15 mouse cellular contexts compared by ENCODE assay signal in genomic region chr4:100401581-100402470, GRCm38 (mm10).
DNase-seq lines count a peak whose midpoint lies in the region; ATAC-seq and TF ChIP-seq lines count a peak whose summit lies in the region.
"Had no signal": no experiment of that assay in that cellular context is flagged by ENCODE, and none has a peak within 500 bp of the region (broad histone marks: within the 10 kb centered on the region; RNA-seq: fewer than 3 reads in every experiment).

No protein-coding gene starts in this region.

- H3K36me3 ChIP-seq in liver, adult 2 months (ENCODE audit: control insufficient read depth, insufficient read depth, low read length), result no peaks in the 10 kb centered on the region
- H3K36me3 ChIP-seq in embryonic facial prominence, embryonic 15.5 days, result no peaks in the 10 kb centered on the region
- no peaks in the 10 kb centered on the region for H3K36me3 ChIP-seq in limb, embryonic 15.5 days
- H3K36me3 ChIP-seq: forebrain, embryonic 10.5 days; hindbrain, embryonic 13.5 days; neural tube, embryonic 13.5 days had no signal

- no peak overlapping the region for H3K4me2 ChIP-seq in embryonic facial prominence, embryonic 15.5 days (replicated peaks)
- no peak overlapping the region for H3K4me2 ChIP-seq in limb, embryonic 15.5 days
- H3K4me2 ChIP-seq: hindbrain, embryonic 13.5 days; neural tube, embryonic 13.5 days had no signal

- peak; percentile 51 for ATAC-seq in embryonic facial prominence, embryonic 15.5 days (ENCODE audit: insufficient number of reproducible peaks, low FRiP score, low TSS enrichment, low read depth)
- no peak for ATAC-seq in limb, embryonic 15.5 days (ENCODE audit: insufficient number of reproducible peaks, low FRiP score, low TSS enrichment, low read depth)
- ATAC-seq: midbrain, embryonic 16.5 days had no signal

- H3K4me1 ChIP-seq in liver, adult 2 months (ENCODE audit: control insufficient read depth, insufficient read depth, low read length), result peaks cover 14% of the 10 kb centered on the region
- H3K4me1 ChIP-seq in embryonic facial prominence, embryonic 15.5 days, result peaks cover 21% of the 10 kb centered on the region
- H3K4me1 ChIP-seq in limb, embryonic 15.5 days, result peaks cover 14% of the 10 kb centered on the region
- H3K4me1 ChIP-seq: hindbrain, embryonic 13.5 days; neural tube, embryonic 13.5 days had no signal

- H3K4me3 ChIP-seq in liver, adult 2 months (ENCODE audit: insufficient read depth, low read depth, low read length), result no peak overlapping the region
- H3K4me3 ChIP-seq in embryonic facial prominence, embryonic 15.5 days (replicated peaks), result no peak overlapping the region
- no peak overlapping the region for H3K4me3 ChIP-seq in limb, embryonic 15.5 days
- H3K4me3 ChIP-seq: forebrain, embryonic 10.5 days; hindbrain, embryonic 13.5 days; neural tube, embryonic 13.5 days had no signal

- no peak for TF ChIP-seq CTCF in liver, adult 2 months (IDR thresholded peaks at IDR 0.05; ENCODE audit: low read depth, low read length)

- no peak overlapping the region for H3K9ac ChIP-seq in liver, adult 2 months (ENCODE audit: low read depth, low read length)
- no peak overlapping the region for H3K9ac ChIP-seq in embryonic facial prominence, embryonic 15.5 days
- no peak overlapping the region for H3K9ac ChIP-seq in limb, embryonic 15.5 days
- H3K9ac ChIP-seq: hindbrain, embryonic 13.5 days; neural tube, embryonic 13.5 days had no signal

- peak; percentile 70 for DNase-seq in liver, adult 2 months (ENCODE audit: extremely low read depth, low read depth, low spot score)
- DNase-seq in liver, result no peak
- DNase-seq in gastrocnemius, postnatal 25 days, result peak; percentile 70
- DNase-seq in thymus, postnatal 25 days, result no peak
- no peak for DNase-seq in kidney, postnatal 14 days
- DNase-seq: cerebellum, adult 2 months; embryo, embryonic 11 days; kidney, adult 2 months; retina, postnatal 1 day had no signal

- H3K27ac ChIP-seq in liver, adult 2 months (replicated peaks; ENCODE audit: insufficient read depth, low read depth, low read length), result peak overlapping the region; percentile 75
- H3K27ac ChIP-seq in embryonic facial prominence, embryonic 15.5 days (replicated peaks), result no peak overlapping the region
- 0 out of 2 replicates have a peak overlapping the region, but pooled peaks have one; percentile 18 for H3K27ac ChIP-seq in limb, embryonic 15.5 days
- H3K27ac ChIP-seq: forebrain, embryonic 10.5 days; hindbrain, embryonic 13.5 days; neural tube, embryonic 13.5 days had no signal

- no peaks in the 10 kb centered on the region for H3K9me3 ChIP-seq in embryonic facial prominence, embryonic 15.5 days (replicated peaks)
- no peaks in the 10 kb centered on the region for H3K9me3 ChIP-seq in limb, embryonic 15.5 days
- H3K9me3 ChIP-seq: forebrain, embryonic 10.5 days; hindbrain, embryonic 13.5 days; neural tube, embryonic 13.5 days had no signal

- WGBS in liver, adult 2 months, result 60% methylated on average over 14 of the region's 14 CpGs
- WGBS in embryonic facial prominence, embryonic 15.5 days, result 55% methylated on average over 14 of the region's 14 CpGs
- whole genome bisulfite sequencing in limb, embryonic 15.5 days, result 62% methylated on average over 14 of the region's 14 CpGs

- no peaks in the 10 kb centered on the region for H3K27me3 ChIP-seq in liver, adult 2 months (ENCODE audit: control insufficient read depth, insufficient read depth, low read length)
- H3K27me3 ChIP-seq in embryonic facial prominence, embryonic 15.5 days, result no peaks in the 10 kb centered on the region
- H3K27me3 ChIP-seq in limb, embryonic 15.5 days, result peaks cover 4% of the 10 kb centered on the region; the same call in 1 of the 2 replicates
- H3K27me3 ChIP-seq: hindbrain, embryonic 13.5 days; neural tube, embryonic 13.5 days had no signal

- 0 out of 2 replicates have a peak, but pooled peaks cover 6% of the 10 kb centered on the region for H3K79me2 ChIP-seq in liver, adult 2 months (ENCODE audit: control insufficient read depth, insufficient read depth, low read length)

- TF ChIP-seq POLR2A in liver, adult 2 months (IDR thresholded peaks at IDR 0.05; ENCODE audit: extremely low read depth, insufficient read depth, low read length), result no peak

Comparison
In these comparisons a context has a peak if more than half of its experiments do, and no peak if none do; other contexts are left out.
1. DNase-seq: peak in liver, adult 2 months (single experiment) and gastrocnemius, postnatal 25 days (single experiment); none in liver (single experiment), thymus, postnatal 25 days (single experiment) and kidney, postnatal 14 days (single experiment).